Mouse (Mus musculus) liver, embryonic 16.5 days (tissue): ENCODE measurements around the gene Lmbrd1. TPM values are rescaled to one million over a fixed set of nuclear protein-coding genes. Genes with fewer than 3 reads are reported as not detected.
A peak's percentile ranks its signal among the peaks of the same experiment; 100 is the strongest.

Experiments
- ATAC-seq: fragments of 200-750 bp; cut with Nextera tagmentation; 2 replicates; pipeline ENCODE4 v1.8.0; 2017; ENCODE audit warnings: low read depth, mild to moderate bottlenecking, moderate number of reproducible peaks, moderate library complexity
- H3K27ac ChIP-seq: fragments of 300-500 bp; sonication (generic); 2 replicates; pipeline ENCODE4 v1.5.1; 2014; ENCODE audit warnings: mild to moderate bottlenecking, low read length
- H3K27me3 ChIP-seq: fragments of 300-500 bp; sonication (generic); 2 replicates; pipeline ENCODE4 v1.6.1; 2014; ENCODE audit warnings: low read depth, low read length, mixed read lengths; ENCODE audit not compliant: control insufficient read depth, insufficient read depth
- H3K36me3 ChIP-seq: fragments of 300-500 bp; sonication (generic); 2 replicates; pipeline ENCODE4 v1.6.1; 2014; ENCODE audit warnings: mild to moderate bottlenecking; ENCODE audit not compliant: control insufficient read depth, insufficient read depth
- H3K4me1 ChIP-seq: fragments of 300-500 bp; sonication (generic); 2 replicates; pipeline ENCODE4 v1.6.1; 2014; ENCODE audit warnings: low read depth, low read length, mixed read lengths; ENCODE audit not compliant: control insufficient read depth
- H3K4me2 ChIP-seq: fragments of 300-500 bp; sonication (generic); 2 replicates; pipeline ENCODE4 v1.6.1; 2014; ENCODE audit warnings: low read depth, low read length, mixed read lengths
- H3K4me3 ChIP-seq: fragments of 300-500 bp; sonication (generic); 2 replicates; pipeline ENCODE4 v1.5.1; 2014; ENCODE audit warnings: low read depth, mild to moderate bottlenecking, low read length
- H3K9ac ChIP-seq: fragments of 300-500 bp; sonication (generic); 2 replicates; pipeline ENCODE4 v1.6.1; 2014; ENCODE audit warnings: low read depth, low read length
- H3K9me3 ChIP-seq: fragments of 300-500 bp; sonication (generic); replicated peaks from 2 replicates; pipeline ENCODE4 v1.6.1; 2016; ENCODE audit warnings: low read length; ENCODE audit not compliant: control insufficient read depth
- WGBS: fragments of 180-500 bp; shearing (Covaris S2); extraction: QIAGEN DNeasy Blood & Tissue Kit; methylation state at CpG from one replicate; pipeline ENCODE4 v1.1.7; 2014; ENCODE audit not compliant: insufficient replicate concordance; 5-methylcytosine and 5-hydroxymethylcytosine counted together
- polyA plus RNA-seq: library from polyadenylated mRNA; unstranded; fragments of >200 nt; fragmentation: Nextera tagmentation; extraction: Ambion mirVana; gene quantifications from 2 replicates; pipeline ENCODE4 v1.2.1, GENCODE M21; 2015

Gene Lmbrd1
- polyA plus RNA-seq, 1 experiment from 2014 or later: 17.1 TPM

GRCm38 (mm10) chr1:24679071-24679470 is 641 bp downstream of the Lmbrd1 start:
- H3K4me3 ChIP-seq: peak overlapping the region; percentile 92
- peak overlapping the region; percentile 76 for H3K4me2 ChIP-seq
- H3K4me1 ChIP-seq: peaks cover 3% of the 10 kb centered on the region; the same call in 1 of the 2 replicates
- peak overlapping the region; percentile 61 for H3K27ac ChIP-seq
- no peaks in the 10 kb centered on the region for H3K27me3 ChIP-seq
- H3K9ac ChIP-seq: peak overlapping the region; percentile 85
- 1% methylated on average over 12 of the region's 13 CpGs for WGBS
- ATAC-seq: peak; percentile 20; the same call in 1 of the 2 replicates
- no peaks in the 10 kb centered on the region for H3K9me3 ChIP-seq
- no peaks in the 10 kb centered on the region for H3K36me3 ChIP-seq

GRCm38 (mm10) chr1:24680991-24681390 is 2.6 kb downstream of the Lmbrd1 start:
- no peaks in the 10 kb centered on the region for H3K36me3 ChIP-seq
- no peaks in the 10 kb centered on the region for H3K27me3 ChIP-seq
- H3K4me2 ChIP-seq: no peak overlapping the region
- peaks cover 3% of the 10 kb centered on the region; the same call in 1 of the 2 replicates for H3K4me1 ChIP-seq
- no peak for ATAC-seq
- H3K4me3 ChIP-seq: no peak overlapping the region
- no peaks in the 10 kb centered on the region for H3K9me3 ChIP-seq
- 84% methylated on average over 3 of the region's 3 CpGs for WGBS
- H3K9ac ChIP-seq: no peak overlapping the region
- H3K27ac ChIP-seq: no peak overlapping the region

DNA sequence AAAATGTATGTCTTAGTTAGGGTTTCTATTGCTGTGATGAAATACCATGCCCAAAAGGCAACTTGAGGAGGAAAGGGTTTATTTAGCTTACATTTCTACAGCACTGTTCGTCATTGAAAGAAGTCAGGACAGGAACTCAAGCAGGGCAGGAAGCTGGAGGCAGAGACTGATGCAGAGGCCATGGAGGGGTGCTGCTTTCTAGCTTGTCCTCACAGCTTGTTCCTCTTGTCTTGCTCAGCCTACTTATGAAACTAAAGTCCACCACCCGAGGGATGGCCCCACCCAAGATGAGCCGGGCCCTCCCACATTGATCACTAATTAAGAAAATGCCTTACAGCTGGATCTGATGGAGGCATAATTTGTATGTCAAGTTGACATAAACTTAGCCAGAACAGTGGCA is 3.5 kb downstream of the Lmbrd1 start:
- no peaks in the 10 kb centered on the region for H3K27me3 ChIP-seq
- H3K9ac ChIP-seq: no peak overlapping the region
- no peak overlapping the region for H3K27ac ChIP-seq
- no peak for ATAC-seq
- peaks cover 3% of the 10 kb centered on the region; the same call in 1 of the 2 replicates for H3K4me1 ChIP-seq
- H3K4me3 ChIP-seq: no peak overlapping the region
- no peaks in the 10 kb centered on the region for H3K9me3 ChIP-seq
- H3K36me3 ChIP-seq: no peaks in the 10 kb centered on the region
- WGBS: 48% methylated on average over 3 of the region's 3 CpGs
- no peak overlapping the region for H3K4me2 ChIP-seq

DNA sequence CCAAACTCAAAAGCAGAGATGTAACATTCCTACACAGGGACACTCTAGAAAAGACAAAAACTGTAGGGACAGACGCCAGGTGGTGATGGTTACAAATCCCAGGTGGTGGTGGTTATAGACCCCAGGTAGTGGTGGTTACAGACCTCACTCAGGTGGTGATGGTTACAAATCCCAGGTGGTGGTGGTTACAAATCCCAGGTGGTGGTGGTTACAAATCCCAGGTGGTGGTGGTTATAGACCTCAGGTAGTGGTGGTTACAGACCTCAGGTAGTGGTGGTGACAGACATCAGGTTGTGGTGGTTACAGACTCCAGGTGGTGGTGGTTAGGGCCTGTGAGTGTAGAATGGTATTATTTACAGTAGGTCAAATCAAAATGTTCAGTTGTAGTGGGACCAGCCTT is 5.5 kb downstream of the Lmbrd1 start:
- no peak overlapping the region for H3K9ac ChIP-seq
- H3K4me3 ChIP-seq: no peak overlapping the region
- 55% methylated on average over 1 of the region's 1 CpGs for WGBS
- H3K36me3 ChIP-seq: no peaks in the 10 kb centered on the region
- H3K27ac ChIP-seq: no peak overlapping the region
- H3K27me3 ChIP-seq: no peaks in the 10 kb centered on the region
- H3K4me1 ChIP-seq: peaks cover 3% of the 10 kb centered on the region; the same call in 1 of the 2 replicates
- H3K4me2 ChIP-seq: no peak overlapping the region
- no peaks in the 10 kb centered on the region for H3K9me3 ChIP-seq
- ATAC-seq: peak; percentile 78

DNA sequence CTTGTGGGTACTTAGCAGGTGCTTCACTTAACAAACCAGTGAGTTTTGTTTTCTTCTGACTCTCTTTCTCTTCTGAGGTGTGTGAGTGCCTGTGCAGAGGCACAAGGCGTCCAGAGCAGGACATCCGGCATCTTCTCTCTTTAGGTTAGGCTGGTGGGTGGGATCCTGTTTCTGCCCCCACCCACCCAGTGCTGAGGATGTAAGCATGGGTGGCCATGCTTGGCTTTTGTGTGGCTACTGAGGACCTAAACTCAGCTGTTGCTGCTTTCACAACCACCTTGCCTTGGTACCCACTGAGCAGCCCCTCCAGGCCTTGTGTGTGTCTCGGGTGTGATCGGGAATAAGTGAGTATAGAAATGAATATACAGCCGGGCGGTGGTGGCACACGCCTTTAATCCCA is 7.2 kb downstream of the Lmbrd1 start:
- Histone ChIP-seq H3K27me3 (no peaks in the 10 kb centered on the region), H3K36me3 (no peaks in the 10 kb centered on the region), H3K4me1 (no peaks in the 10 kb centered on the region), H3K4me2 (no peak overlapping the region), H3K9ac (no peak overlapping the region), H3K4me3 (no peak overlapping the region), H3K9me3 (no peaks in the 10 kb centered on the region), H3K27ac (no peak overlapping the region)
- WGBS: 79% methylated on average over 7 of the region's 7 CpGs
- ATAC-seq: no peak

DNA sequence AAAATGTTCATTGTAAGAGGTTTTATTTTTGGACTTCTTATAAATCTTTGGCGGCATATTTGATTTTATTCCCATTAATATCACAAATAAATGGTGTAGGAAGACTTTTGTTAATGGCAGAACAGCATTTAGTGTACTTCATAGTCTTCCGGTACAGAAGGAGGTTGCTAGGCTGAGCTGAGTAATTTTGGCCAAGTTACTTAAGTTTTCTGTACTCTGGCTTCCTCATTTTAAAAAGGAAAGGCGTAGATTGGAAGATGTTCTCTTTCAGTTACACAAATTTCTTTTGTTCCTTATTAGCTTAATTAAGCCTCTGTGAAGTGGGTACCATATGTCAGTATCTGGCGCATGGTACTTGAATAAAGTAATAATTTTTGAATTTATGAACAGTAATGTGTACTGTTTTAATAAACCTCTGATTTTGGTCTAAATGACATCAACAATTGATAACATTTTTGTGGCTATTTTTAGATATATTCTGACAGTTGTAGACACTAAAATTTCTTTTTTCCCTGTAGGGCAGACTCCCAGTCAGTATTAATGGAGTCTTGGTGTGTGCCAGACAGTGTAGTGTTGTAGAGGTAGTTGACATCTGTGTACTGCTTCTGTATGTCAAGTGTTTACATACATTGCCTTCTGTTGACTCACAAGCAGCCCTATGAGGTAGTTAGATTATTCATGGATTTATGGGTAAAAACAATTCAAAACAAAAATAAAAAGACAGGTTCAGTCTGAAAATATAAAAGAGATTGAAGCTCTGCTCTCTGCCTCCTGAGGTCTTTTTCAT is 8.0 kb downstream of the Lmbrd1 start:
- ATAC-seq: no peak

DNA sequence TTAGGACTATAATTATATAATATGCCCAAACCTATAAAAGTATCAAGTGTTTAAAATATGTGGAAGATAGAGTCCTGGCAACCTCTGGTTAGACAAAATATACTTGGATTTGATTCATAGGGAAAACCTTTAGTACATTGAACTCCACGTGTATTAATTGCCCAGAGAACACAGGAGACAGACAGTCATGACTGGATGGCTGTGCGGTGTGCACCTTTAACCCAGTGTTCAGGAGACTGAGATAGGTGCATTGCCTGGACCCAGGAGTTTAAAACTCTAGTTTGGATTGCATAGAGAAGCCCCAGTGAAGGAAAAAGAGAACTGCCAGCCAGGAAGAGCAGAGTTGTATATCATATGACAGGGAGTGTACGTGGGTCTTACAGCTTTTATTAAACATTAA is 19.2 kb downstream of the Lmbrd1 start:
- Histone ChIP-seq H3K4me3 (no peak overlapping the region), H3K9me3 (no peaks in the 10 kb centered on the region), H3K4me1 (no peaks in the 10 kb centered on the region; the same call in 1 of the 2 replicates), H3K4me2 (no peak overlapping the region), H3K27ac (no peak overlapping the region), H3K27me3 (no peaks in the 10 kb centered on the region), H3K36me3 (no peaks in the 10 kb centered on the region), H3K9ac (no peak overlapping the region)
- 68% methylated on average over 3 of the region's 3 CpGs for WGBS
- ATAC-seq: no peak

More for the DNA sequence above, 8.0 kb downstream of the Lmbrd1 start:
- no peaks in the 10 kb centered on the region for H3K36me3 ChIP-seq
- no peak overlapping the region for H3K27ac ChIP-seq
- no peak overlapping the region for H3K9ac ChIP-seq
- no peaks in the 10 kb centered on the region for H3K9me3 ChIP-seq
- WGBS: 79% methylated on average over 4 of the region's 4 CpGs
- H3K4me1 ChIP-seq: no peaks in the 10 kb centered on the region
- no peak overlapping the region for H3K4me3 ChIP-seq
- no peak overlapping the region for H3K4me2 ChIP-seq
- H3K27me3 ChIP-seq: no peaks in the 10 kb centered on the region

GRCm38 (mm10) chr1:24698146-24698880 is 19.9 kb downstream of the Lmbrd1 start:
- Histone ChIP-seq H3K4me3 (no peak overlapping the region), H3K4me2 (no peak overlapping the region), H3K9me3 (no peaks in the 10 kb centered on the region), H3K36me3 (no peaks in the 10 kb centered on the region), H3K27ac (no peak overlapping the region), H3K4me1 (no peaks in the 10 kb centered on the region; the same call in 1 of the 2 replicates), H3K9ac (no peak overlapping the region), H3K27me3 (no peaks in the 10 kb centered on the region)
- WGBS: 63% methylated on average over 9 of the region's 9 CpGs
- ATAC-seq: no peak

- no peaks in the 10 kb centered on the region; the same call in 1 of the 2 replicates for H3K4me1 ChIP-seq
- H3K9me3 ChIP-seq: no peaks in the 10 kb centered on the region
- WGBS: 10% methylated on average over 9 of the region's 9 CpGs
- no peak overlapping the region for H3K4me3 ChIP-seq
- H3K4me2 ChIP-seq: peak overlapping the region; percentile 35
- H3K9ac ChIP-seq: no peak overlapping the region
- H3K27me3 ChIP-seq: no peaks in the 10 kb centered on the region
- H3K36me3 ChIP-seq: no peaks in the 10 kb centered on the region
- peak; percentile 83 for ATAC-seq
- no peak overlapping the region for H3K27ac ChIP-seq
Measured at GRCm38 (mm10) chr1:24699320-24699719, 20.9 kb downstream of the Lmbrd1 start.
